Mouse (Mus musculus) midbrain, postnatal 0 days (tissue): ENCODE measurements around the gene Zfp688. TPM values are rescaled to one million over a fixed set of nuclear protein-coding genes. Genes with fewer than 3 reads are reported as not detected.
"Not testable (repeated sequence)": the region's sequence is repeated elsewhere in the genome, so short reads cannot be mapped to it uniquely, and the experiment has no call there.

Experiments used
- ATAC-seq: fragments of 200-750 bp; cut with Nextera tagmentation; 2 replicates; pipeline ENCODE4 v1.8.0; 2017; ENCODE audit warnings: moderate number of reproducible peaks, mild to moderate bottlenecking, moderate TSS enrichment, moderate library complexity; ENCODE audit not compliant: low FRiP score
- DNase-seq: peaks from one replicate; pipeline ENCODE4 v3.0.0-alpha.2; 2015; ENCODE audit warnings: low spot score
- H3K27ac ChIP-seq: fragments of 300-500 bp; sonication (generic); 2 replicates; pipeline ENCODE4 v1.5.1; 2014; ENCODE audit warnings: low read depth, mild to moderate bottlenecking, low read length, mixed read lengths
- H3K27me3 ChIP-seq: fragments of 300-500 bp; sonication (generic); 2 replicates; pipeline ENCODE4 v1.6.1; 2014; ENCODE audit warnings: low read length, control low read depth, mixed read lengths; ENCODE audit not compliant: insufficient read depth
- H3K36me3 ChIP-seq: fragments of 300-500 bp; sonication (generic); 2 replicates; pipeline ENCODE4 v1.6.1; 2014; ENCODE audit warnings: low read length, control low read depth, mixed read lengths; ENCODE audit not compliant: insufficient read depth
- H3K4me1 ChIP-seq: fragments of 300-500 bp; sonication (generic); 2 replicates; pipeline ENCODE4 v1.6.1; 2014; ENCODE audit warnings: mild to moderate bottlenecking, control low read depth, antibody characterized with exemption, low read length, mixed read lengths; ENCODE audit not compliant: insufficient read depth
- H3K4me2 ChIP-seq: fragments of 300-500 bp; sonication (generic); 2 replicates; pipeline ENCODE4 v1.6.1; 2014; ENCODE audit warnings: low read depth, mild to moderate bottlenecking, low read length, mixed read lengths; ENCODE audit not compliant: poor library complexity, severe bottlenecking
- H3K4me3 ChIP-seq: fragments of 300-500 bp; sonication (generic); 2 replicates; pipeline ENCODE4 v1.5.1; 2014; ENCODE audit warnings: low read depth, mild to moderate bottlenecking, low read length, moderate library complexity
- H3K9ac ChIP-seq: fragments of 300-500 bp; sonication (generic); replicated peaks from 2 replicates; pipeline ENCODE4 v1.6.1; 2014; ENCODE audit warnings: mild to moderate bottlenecking, low read length, moderate library complexity, mixed read lengths; ENCODE audit not compliant: poor library complexity, severe bottlenecking
- H3K9me3 ChIP-seq: fragments of 300-500 bp; sonication (generic); 2 replicates; pipeline ENCODE4 v1.6.1; 2016; ENCODE audit warnings: low read length, control low read depth
- CTCF ChIP-seq: IDR thresholded peaks from 2 replicates; pipeline ENCODE4 v1.5.1; 2016; ENCODE audit warnings: antibody characterized with exemption, mild to moderate bottlenecking
- WGBS: fragments of 180-500 bp; shearing (Covaris S2); extraction: QIAGEN DNeasy Blood & Tissue Kit; methylation state at CpG from one replicate; pipeline ENCODE4 v1.1.7; 2014; 5-methylcytosine and 5-hydroxymethylcytosine counted together
- polyA plus RNA-seq: library from polyadenylated mRNA; unstranded; fragments of >200 nt; fragmentation: Nextera tagmentation; extraction: Ambion mirVana; gene quantifications from 2 replicates; pipeline ENCODE4 v1.2.1, GENCODE M21; 2015
- total RNA-seq: library from RNA; depleted of rRNA; stranded (reverse); fragments of >200 nt; gene quantifications from 2 replicates; pipeline ENCODE4 v1.2.3, GENCODE M21; 2014; rRNA removed

Zfp688 gene
- total RNA-seq (21.1 and 33.1 TPM in 2 replicates), polyA plus RNA-seq (34.3 and 36.0 TPM in 2 replicates)

- peak within 1 kb of the TSS; percentile 87 for H3K9ac ChIP-seq
- DNase-seq (peak; percentile 92), ATAC-seq (peak; percentile 91)
- H3K9me3 ChIP-seq, result no peaks in the 10 kb centered on the region
- H3K36me3 ChIP-seq, result 0 out of 2 replicates have a peak, but pooled peaks cover 6% of the 10 kb centered on the region
- under 1% methylated on average over 48 of the region's 48 CpGs for WGBS
- peak within 1 kb of the TSS; percentile 85 for H3K27ac ChIP-seq
- no peaks in the 10 kb centered on the region for H3K27me3 ChIP-seq
- H3K4me3 ChIP-seq, result peak within 1 kb of the TSS; percentile 66
- peak within 1 kb of the TSS; percentile 96 for H3K4me2 ChIP-seq
- peaks cover 5% of the 10 kb centered on the region for H3K4me1 ChIP-seq
- peak; percentile 9; the same call in 1 of the 2 replicates for TF ChIP-seq CTCF
Observed at GRCm38 (mm10) chr7:127421388-127422191, at the start of gene Zfp688. TSS of gene Zfp688 (minus strand) at chr7:127422068.

- WGBS, result under 1% methylated on average over 24 of the region's 25 CpGs
- Histone ChIP-seq H3K9ac (peak overlapping the region; percentile 96), H3K27me3 (no peaks in the 10 kb centered on the region), H3K4me2 (peak overlapping the region; percentile 80), H3K4me3 (peak overlapping the region; percentile 81), H3K4me1 (no peaks in the 10 kb centered on the region), H3K9me3 (no peaks in the 10 kb centered on the region), H3K27ac (peak overlapping the region; percentile 94), H3K36me3 (peaks cover 30% of the 10 kb centered on the region)
- TF ChIP-seq CTCF, result peak; percentile 34
- ATAC-seq (peak; percentile 36; the same call in 1 of the 2 replicates), DNase-seq (no peak)
Observed at GRCm38 (mm10) chr7:127471646-127472010, 49.8 kb upstream of the Zfp688 start.

GRCm38 (mm10) chr7:127470743-127471645 is 49.1 kb upstream of the Zfp688 start:
- Histone ChIP-seq H3K9me3 (no peaks in the 10 kb centered on the region), H3K36me3 (peaks cover 25% of the 10 kb centered on the region), H3K4me2 (peak overlapping the region; percentile 80), H3K9ac (peak overlapping the region; percentile 96), H3K4me1 (no peaks in the 10 kb centered on the region), H3K27ac (peak overlapping the region; percentile 94), H3K4me3 (peak overlapping the region; percentile 81), H3K27me3 (no peaks in the 10 kb centered on the region)
- DNase-seq, result peak; percentile 100
- peak; percentile 38 for TF ChIP-seq CTCF
- ATAC-seq, result peak; percentile 96
- under 1% methylated on average over 46 of the region's 46 CpGs for WGBS

- Histone ChIP-seq H3K9me3 (no peaks in the 10 kb centered on the region), H3K4me2 (peak overlapping the region; percentile 80), H3K4me3 (peak overlapping the region; percentile 81), H3K4me1 (no peaks in the 10 kb centered on the region), H3K27me3 (no peaks in the 10 kb centered on the region), H3K27ac (peak overlapping the region; percentile 94), H3K9ac (peak overlapping the region; percentile 62), H3K36me3 (peaks cover 17% of the 10 kb centered on the region)
- ATAC-seq (no peak), DNase-seq (peak; percentile 34)
- 7% methylated on average over 10 of the region's 10 CpGs for WGBS
- no peak for TF ChIP-seq CTCF
Observed at GRCm38 (mm10) chr7:127470011-127470715, 48.3 kb upstream of the Zfp688 start.

GRCm38 (mm10) chr7:127466606-127467005 is 44.7 kb upstream of the Zfp688 start:
- Histone ChIP-seq H3K36me3 (no peaks in the 10 kb centered on the region), H3K27ac (no peak overlapping the region), H3K9me3 (no peaks in the 10 kb centered on the region), H3K27me3 (no peaks in the 10 kb centered on the region), H3K4me1 (no peaks in the 10 kb centered on the region), H3K4me3 (no peak overlapping the region), H3K4me2 (no peak overlapping the region), H3K9ac (no peak overlapping the region)
- TF ChIP-seq CTCF, result no peak
- WGBS, result 93% methylated on average over 4 of the region's 4 CpGs
- no peak for DNase-seq
- ATAC-seq, result no peak

GRCm38 (mm10) chr7:127465670-127466069 is 43.8 kb upstream of the Zfp688 start:
- H3K27ac ChIP-seq, H3K4me2 ChIP-seq, DNase-seq, H3K9me3 ChIP-seq, H3K36me3 ChIP-seq, H3K4me3 ChIP-seq, H3K4me1 ChIP-seq, ATAC-seq, H3K27me3 ChIP-seq, H3K9ac ChIP-seq: not testable (repeated sequence)
- WGBS, result 97% methylated on average over 2 of the region's 2 CpGs
